Mouse (Mus musculus) ES-Bruce4 (cell line): ENCODE data around the gene Tspan11. TPM values are rescaled to one million over a fixed set of nuclear protein-coding genes. Genes with fewer than 3 reads are reported as not detected.

ENCODE experiments used
- H3K27ac ChIP-seq: 2 replicates; pipeline ENCODE4 v1.5.1; 2012; ENCODE audit warnings: low read length, inconsistent platforms; ENCODE audit not compliant: insufficient read depth
- H3K27me3 ChIP-seq: 2 replicates; pipeline ENCODE4 v1.6.1; 2012; ENCODE audit warnings: mild to moderate bottlenecking, low read length, inconsistent platforms; ENCODE audit not compliant: control insufficient read depth, poor library complexity, insufficient read depth, severe bottlenecking
- H3K36me3 ChIP-seq: 2 replicates; pipeline ENCODE4 v1.6.1; 2012; ENCODE audit warnings: inconsistent platforms, mild to moderate bottlenecking, low read length, moderate library complexity; ENCODE audit not compliant: control insufficient read depth, poor library complexity, insufficient read depth, severe bottlenecking
- H3K4me1 ChIP-seq: one replicate; pipeline ENCODE4 v1.8.1; 2011; ENCODE audit warnings: low read length; ENCODE audit not compliant: control insufficient read depth, insufficient read depth
- H3K4me3 ChIP-seq: 2 replicates; pipeline ENCODE4 v1.5.1; 2011; ENCODE audit warnings: low read depth, mild to moderate bottlenecking, low read length
- H3K9ac ChIP-seq: 2 replicates; pipeline ENCODE4 v1.6.1; 2012; ENCODE audit warnings: low read depth, mild to moderate bottlenecking, inconsistent platforms; ENCODE audit not compliant: poor library complexity, severe bottlenecking
- H3K9me3 ChIP-seq: replicated peaks from 2 replicates; pipeline ENCODE4 v1.6.1; 2012; ENCODE audit warnings: mild to moderate bottlenecking, low read length, inconsistent platforms; ENCODE audit not compliant: control insufficient read depth, poor library complexity, insufficient read depth, severe bottlenecking
- CTCF ChIP-seq: IDR thresholded peaks from one replicate; pipeline ENCODE4 v1.8.1; 2011; ENCODE audit warnings: low read depth, low read length
- EP300 ChIP-seq: IDR thresholded peaks from 2 replicates; pipeline ENCODE4 v1.6.1; 2011; ENCODE audit warnings: low read depth, low read length; ENCODE audit not compliant: insufficient read depth
- POLR2A ChIP-seq: IDR thresholded peaks from one replicate; pipeline ENCODE4 v1.8.1; 2011; ENCODE audit warnings: low read length; ENCODE audit not compliant: insufficient read depth
- polyA plus RNA-seq: library from polyadenylated mRNA; stranded (reverse); fragments of >200 nt; gene quantifications from 2 replicates; pipeline ENCODE4 v1.2.4, GENCODE M21; 2011; ENCODE audit warnings: low read depth; ENCODE audit not compliant: missing spikeins, insufficient read depth, insufficient read length

Tspan11 gene
- polyA plus RNA-seq, 1 experiment, result 0.12 TPM

- peaks cover 2% of the 10 kb centered on the region for H3K4me1 ChIP-seq
- H3K9ac ChIP-seq, result no peak overlapping the region
These were observed 91.6 kb downstream of the Tspan11 start for GRCm38 (mm10) chr6:127978941-127979340.

GRCm38 (mm10) chr6:127979831-127980230 lies 92.4 kb downstream of the Tspan11 start:
- no peak for TF ChIP-seq POLR2A
- TF ChIP-seq CTCF, result no peak
- no peak for TF ChIP-seq EP300
- Histone ChIP-seq H3K36me3 (no peaks in the 10 kb centered on the region), H3K4me1 (peaks cover 2% of the 10 kb centered on the region), H3K27ac (no peak overlapping the region), H3K9ac (no peak overlapping the region), H3K9me3 (no peaks in the 10 kb centered on the region), H3K27me3 (no peaks in the 10 kb centered on the region), H3K4me3 (no peak overlapping the region)

More at GRCm38 (mm10) chr6:127978941-127979340, 91.6 kb downstream of the Tspan11 start:
- Histone ChIP-seq H3K27ac (no peak overlapping the region), H3K4me3 (no peak overlapping the region), H3K36me3 (no peaks in the 10 kb centered on the region), H3K27me3 (no peaks in the 10 kb centered on the region), H3K9me3 (no peaks in the 10 kb centered on the region)
- TF ChIP-seq EP300 (no peak), POLR2A (no peak), CTCF (no peak)

- TF ChIP-seq CTCF, result no peak
- no peak for TF ChIP-seq EP300
- no peak for TF ChIP-seq POLR2A
- peaks cover under 1% of the 10 kb centered on the region for H3K4me1 ChIP-seq
- no peak overlapping the region for H3K27ac ChIP-seq
- no peak overlapping the region for H3K9ac ChIP-seq
- no peak overlapping the region for H3K4me3 ChIP-seq
- no peaks in the 10 kb centered on the region for H3K27me3 ChIP-seq
- no peaks in the 10 kb centered on the region for H3K36me3 ChIP-seq
- no peaks in the 10 kb centered on the region for H3K9me3 ChIP-seq
These were observed 93.1 kb downstream of the Tspan11 start for GRCm38 (mm10) chr6:127980381-127981045.

GRCm38 (mm10) chr6:127981176-127981575 lies 93.8 kb downstream of the Tspan11 start:
- H3K9me3 ChIP-seq, result no peaks in the 10 kb centered on the region
- no peak overlapping the region for H3K9ac ChIP-seq
- TF ChIP-seq POLR2A (no peak), CTCF (no peak), EP300 (no peak)
- no peaks in the 10 kb centered on the region for H3K27me3 ChIP-seq
- H3K4me1 ChIP-seq, result no peaks in the 10 kb centered on the region
- H3K27ac ChIP-seq, result no peak overlapping the region
- H3K4me3 ChIP-seq, result no peak overlapping the region
- no peaks in the 10 kb centered on the region for H3K36me3 ChIP-seq

- no peak for TF ChIP-seq CTCF
- no peak for TF ChIP-seq EP300
- TF ChIP-seq POLR2A, result no peak
- Histone ChIP-seq H3K9ac (no peak overlapping the region), H3K4me3 (no peak overlapping the region), H3K9me3 (no peaks in the 10 kb centered on the region), H3K36me3 (no peaks in the 10 kb centered on the region), H3K27ac (no peak overlapping the region), H3K4me1 (no peaks in the 10 kb centered on the region), H3K27me3 (no peaks in the 10 kb centered on the region)
These were observed 99.0 kb downstream of the Tspan11 start for GRCm38 (mm10) chr6:127986357-127986756.

GRCm38 (mm10) chr6:127987374-127987773 lies 100.0 kb downstream of the Tspan11 start:
- Histone ChIP-seq H3K27me3 (no peaks in the 10 kb centered on the region), H3K9me3 (no peaks in the 10 kb centered on the region), H3K27ac (no peak overlapping the region), H3K9ac (no peak overlapping the region), H3K4me1 (no peaks in the 10 kb centered on the region), H3K36me3 (no peaks in the 10 kb centered on the region), H3K4me3 (no peak overlapping the region)
- TF ChIP-seq EP300, result no peak
- no peak for TF ChIP-seq CTCF
- no peak for TF ChIP-seq POLR2A
